Mouse (Mus musculus): ENCODE measurements around the gene Odf2. TPM values are rescaled to one million over a fixed set of nuclear protein-coding genes. Genes with fewer than 3 reads are reported as not detected.

Gene Odf2
- polyA plus RNA-seq, 1 experiment: 198 TPM

Other genes with a start within 250 kb of the Odf2 start
- gene Gm13420, start 137.5 kb upstream of the Odf2 start, polyA plus RNA-seq (2012; rRNA removed): 0.32 and 0.38 TPM in 2 replicates
- not detected in 2 replicates for gene Gm13547, start 129.9 kb upstream of the Odf2 start, polyA plus RNA-seq (2012; rRNA removed)
- 42.3 and 42.7 TPM in 2 replicates for gene Coq4, start 101.7 kb upstream of the Odf2 start, polyA plus RNA-seq (2012; rRNA removed)
- 37.5 and 40.1 TPM in 2 replicates for gene Trub2, start 100.7 kb upstream of the Odf2 start, polyA plus RNA-seq (2012; rRNA removed)
- gene Slc27a4, start 86.6 kb upstream of the Odf2 start, polyA plus RNA-seq (2012; rRNA removed): 60.2 and 65.3 TPM in 2 replicates
- 56.4 and 68.3 TPM in 2 replicates for gene Urm1, start 69.1 kb upstream of the Odf2 start, polyA plus RNA-seq (2012; rRNA removed)
- 15.9 and 16.2 TPM in 2 replicates for gene Cercam, start 20.1 kb upstream of the Odf2 start, polyA plus RNA-seq (2012; rRNA removed)
- 50.4 and 60.2 TPM in 2 replicates for gene Gle1, start 46.2 kb downstream of the Odf2 start, polyA plus RNA-seq (2012; rRNA removed)
- 610 and 785 TPM in 2 replicates for gene Sptan1, start 76.3 kb downstream of the Odf2 start, polyA plus RNA-seq (2012; rRNA removed)
- gene Wdr34, start 159.7 kb downstream of the Odf2 start, polyA plus RNA-seq (2012; rRNA removed): 52.7 and 54.8 TPM in 2 replicates
- 226 and 229 TPM in 2 replicates for gene Set, start 168.2 kb downstream of the Odf2 start, polyA plus RNA-seq (2012; rRNA removed)
- gene Pkn3, start 188.5 kb downstream of the Odf2 start, polyA plus RNA-seq (2012; rRNA removed): 2.0 and 2.7 TPM in 2 replicates
- gene Zdhhc12, start 204.4 kb downstream of the Odf2 start, polyA plus RNA-seq (2012; rRNA removed): 20.8 and 21.4 TPM in 2 replicates
- 146 and 169 TPM in 2 replicates for gene Zer1, start 235.4 kb downstream of the Odf2 start, polyA plus RNA-seq (2012; rRNA removed)
- gene Tbc1d13, start 244.5 kb downstream of the Odf2 start, polyA plus RNA-seq (2012; rRNA removed): 44.3 and 45.3 TPM in 2 replicates